Mouse (Mus musculus) cortical plate, adult 2 months (tissue): ENCODE results near the gene Ndufc2.

Source experiments
- CTCF ChIP-seq: fragments of 200-500 bp; IDR thresholded peaks from 2 replicates; pipeline ENCODE4 v1.5.1; 2011; ENCODE audit warnings: mild to moderate bottlenecking, control low read depth, low read length; ENCODE audit not compliant: insufficient read depth; ENCODE audit errors: extremely low read depth
- POLR2A ChIP-seq: fragments of 200-500 bp; IDR thresholded peaks from 2 replicates; pipeline ENCODE4 v1.6.1; 2011; ENCODE audit warnings: mild to moderate bottlenecking, low read length, control low read depth; ENCODE audit not compliant: insufficient read depth; ENCODE audit errors: extremely low read depth

- no peak for TF ChIP-seq POLR2A
- no peak for TF ChIP-seq CTCF
These were observed 18.9 kb downstream of the Ndufc2 start for GRCm38 (mm10) chr7:97418717-97419116.
